Mouse (Mus musculus) E14TG2a.4 (cell line): Measurements from ENCODE around the gene Ubxn10.

Experiments
- CTCF ChIP-seq: conservative IDR thresholded peaks from 2 replicates; pipeline ENCODE4 v1.5.1; 2014; ENCODE audit warnings: low read length
- NANOG ChIP-seq: IDR thresholded peaks from 2 replicates; pipeline ENCODE4 v1.6.1; 2014; ENCODE audit warnings: borderline replicate concordance, low read length, mixed read lengths
- POU5F1 ChIP-seq: IDR thresholded peaks from 2 replicates; pipeline ENCODE4 v1.6.1; 2014; ENCODE audit warnings: low read length, borderline replicate concordance

DNA sequence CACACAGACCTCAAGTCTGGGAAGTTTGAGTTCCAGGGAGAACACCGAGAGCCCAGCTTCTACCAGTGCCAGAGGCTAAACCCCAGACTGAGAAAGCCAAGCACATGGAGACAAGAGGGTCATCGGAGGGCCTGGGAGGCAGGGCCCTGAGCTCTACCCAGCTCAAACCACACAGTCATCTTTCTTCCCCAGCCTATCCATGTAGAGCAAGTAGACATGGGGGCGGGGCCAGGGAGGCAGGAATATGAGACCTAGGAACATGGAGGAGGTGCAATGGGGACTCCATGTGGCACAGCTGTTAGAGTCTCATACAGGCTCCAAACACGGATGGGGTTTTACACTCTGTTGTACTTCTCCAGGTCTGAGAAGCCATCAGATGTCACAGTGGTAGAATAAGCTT lies 8.9 kb upstream of the Ubxn10 start:
- no peak for TF ChIP-seq CTCF
- no peak for TF ChIP-seq NANOG
- TF ChIP-seq POU5F1 = no peak
